Mouse (Mus musculus): ENCODE measurements around the gene Zdhhc24. TPM values are rescaled to one million over a fixed set of nuclear protein-coding genes. Genes with fewer than 3 reads are reported as not detected.

Gene Zdhhc24
- total and polyA plus RNA-seq, 2 experiments from 2014 or later: 5.9 to 8.7 TPM

DNA sequence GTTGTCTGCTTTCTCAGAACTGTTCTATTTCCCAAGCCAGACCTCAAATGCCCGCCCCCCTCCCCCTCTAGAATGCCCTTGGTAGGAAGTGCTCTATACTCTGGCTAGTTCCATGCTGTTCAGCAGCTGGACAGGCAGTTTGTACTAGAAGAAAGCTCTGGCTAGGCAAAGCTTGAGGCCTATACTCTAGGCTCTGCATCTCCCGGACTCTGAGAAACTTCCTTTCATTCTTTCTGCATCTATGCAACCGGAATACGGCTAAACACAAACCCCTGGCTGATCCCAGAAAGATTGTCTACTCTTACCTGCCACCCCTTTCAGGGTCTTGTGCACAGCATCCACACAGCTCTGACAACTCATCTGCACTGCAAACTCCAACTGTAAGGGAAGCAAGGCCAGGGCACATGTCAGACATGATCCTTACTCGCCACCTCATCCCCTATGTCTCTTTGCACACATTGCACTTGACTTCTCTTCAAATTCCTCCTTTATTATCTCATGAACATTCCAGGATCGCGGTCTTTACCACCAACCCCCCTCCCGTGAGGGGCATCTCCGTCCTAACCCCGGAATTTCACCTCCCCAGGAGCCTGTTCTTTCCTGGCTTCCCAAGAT lies 39.8 kb upstream of the Zdhhc24 start:
- H3K9me3 ChIP-seq (replicated peaks; ENCODE audit: control insufficient read depth, low read length): no peaks in the 10 kb centered on the region
- ATAC-seq (ENCODE audit: insufficient read depth, low read depth) (peak; percentile 12; the same call in 1 of the 2 replicates), DNase-seq (ENCODE audit: low spot score) (no peak)

DNA sequence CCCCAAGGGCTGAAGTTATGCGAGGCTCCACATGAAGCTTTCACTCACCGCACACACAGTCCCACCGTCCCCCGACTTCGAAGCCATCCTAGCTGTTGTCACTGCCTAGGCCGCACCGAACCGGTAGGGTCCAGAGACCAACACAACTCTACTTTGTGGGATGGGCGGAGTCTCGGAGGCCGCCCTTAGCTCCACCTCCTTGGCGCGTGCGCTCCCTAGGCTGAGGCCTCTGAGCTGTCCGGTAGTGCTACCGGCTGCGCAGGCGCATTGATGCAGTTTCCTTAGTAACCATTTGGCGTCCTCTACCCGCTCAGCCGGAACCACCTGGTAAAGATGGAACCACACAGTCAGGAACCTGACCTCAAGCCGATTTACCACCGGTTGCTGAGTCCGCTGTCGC lies 39.3 kb upstream of the Zdhhc24 start, which contains the start of the genes Ccs and Ccdc87:
Gene Ccs (minus strand): TSS at position 184 of the 400 bp plus-strand sequence.
Gene Ccdc87 (plus strand): TSS at position 218 of the 400 bp plus-strand sequence.
- Histone ChIP-seq H3K27me3 (ENCODE audit: control insufficient read depth, insufficient read depth, low read length) (0 out of 2 replicates have a peak, but pooled peaks cover 18% of the 10 kb centered on the region), H3K4me2 (ENCODE audit: low read depth, low read length) (peak within 1 kb of the TSS; percentile 94), H3K27ac (ENCODE audit: low read depth) (peak within 1 kb of the TSS; percentile 40), H3K9ac (replicated peaks; ENCODE audit: low read depth, low read length) (peak within 1 kb of the TSS; percentile 69), H3K9me3 (replicated peaks; ENCODE audit: control insufficient read depth, low read length) (no peaks in the 10 kb centered on the region), H3K36me3 (replicated peaks; ENCODE audit: control insufficient read depth, insufficient read depth, low read length) (no peaks in the 10 kb centered on the region), H3K4me1 (ENCODE audit: control insufficient read depth, insufficient read depth) (peaks cover 11% of the 10 kb centered on the region), H3K4me3 (ENCODE audit: low read depth, low read length) (peak within 1 kb of the TSS; percentile 64)
- peak; percentile 99 for ATAC-seq (ENCODE audit: insufficient read depth, low read depth)
- under 1% methylated on average over 25 of the region's 25 CpGs for WGBS
- TF ChIP-seq CTCF (IDR thresholded peaks at IDR 0.05; ENCODE audit: low read depth) (no peak), EP300 (IDR thresholded peaks at IDR 0.05; ENCODE audit: low read depth) (no peak)
- DNase-seq (ENCODE audit: low spot score): peak; percentile 97

More for the DNA sequence above, 39.8 kb upstream of the Zdhhc24 start:
- no peak for TF ChIP-seq EP300 (IDR thresholded peaks at IDR 0.05; ENCODE audit: low read depth)
- Histone ChIP-seq H3K4me1 (ENCODE audit: control insufficient read depth, insufficient read depth) (peaks cover 11% of the 10 kb centered on the region), H3K4me2 (ENCODE audit: low read depth, low read length) (peak overlapping the region; percentile 94), H3K36me3 (replicated peaks; ENCODE audit: control insufficient read depth, insufficient read depth, low read length) (no peaks in the 10 kb centered on the region), H3K4me3 (ENCODE audit: low read depth, low read length) (peak overlapping the region; percentile 64), H3K9ac (replicated peaks; ENCODE audit: low read depth, low read length) (peak overlapping the region; percentile 69), H3K27me3 (ENCODE audit: control insufficient read depth, insufficient read depth, low read length) (0 out of 2 replicates have a peak, but pooled peaks cover 18% of the 10 kb centered on the region), H3K27ac (ENCODE audit: low read depth) (peak overlapping the region; percentile 40)
- WGBS: 23% methylated on average over 10 of the region's 10 CpGs

DNA sequence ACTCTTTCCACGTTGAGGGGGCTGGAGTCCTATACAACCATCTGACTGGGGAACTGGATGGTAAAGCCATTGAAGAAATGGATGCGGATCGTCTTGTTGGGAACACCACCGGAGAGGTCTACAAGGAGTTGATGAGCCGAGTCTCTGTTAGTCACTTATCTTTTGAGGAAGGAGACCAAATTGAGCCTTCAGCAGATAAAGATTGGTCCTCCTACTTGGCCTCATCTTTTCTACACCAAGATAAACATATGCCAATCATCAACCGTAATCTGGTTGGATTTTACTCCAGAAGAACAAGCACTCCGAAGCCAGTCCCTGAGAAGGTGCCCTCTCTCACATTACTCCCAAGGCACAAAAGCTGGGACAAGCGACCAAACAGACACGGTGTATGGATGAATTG lies 37.6 kb upstream of the Zdhhc24 start:
- H3K27ac ChIP-seq (ENCODE audit: low read depth): no peak overlapping the region
- 78% methylated on average over 9 of the region's 9 CpGs for WGBS
- no peak for TF ChIP-seq CTCF (IDR thresholded peaks at IDR 0.05; ENCODE audit: low read depth)
- no peak for TF ChIP-seq EP300 (IDR thresholded peaks at IDR 0.05; ENCODE audit: low read depth)

DNA sequence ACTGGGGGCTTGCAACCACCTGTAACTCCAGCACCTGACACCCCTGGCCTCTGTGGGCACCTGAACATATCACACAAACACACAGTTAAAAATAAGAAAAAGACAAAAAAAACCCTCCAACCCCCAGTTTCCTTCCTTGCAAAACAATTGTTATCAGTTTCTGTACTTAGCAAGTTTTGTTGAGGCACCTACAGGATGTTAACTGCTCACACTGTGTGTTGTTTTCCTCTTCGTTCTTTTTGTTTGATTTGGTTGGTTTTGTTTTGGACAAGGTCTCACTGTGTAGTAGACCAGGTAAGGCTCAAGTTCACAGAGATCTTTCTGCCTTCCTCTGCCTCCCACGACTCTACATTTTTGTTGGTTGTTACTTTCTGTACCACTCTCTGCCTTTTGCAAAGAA lies 35.9 kb upstream of the Zdhhc24 start:
- Histone ChIP-seq H3K27me3 (ENCODE audit: control insufficient read depth, insufficient read depth, low read length) (0 out of 2 replicates have a peak, but pooled peaks cover 18% of the 10 kb centered on the region), H3K27ac (ENCODE audit: low read depth) (no peak overlapping the region), H3K9me3 (replicated peaks; ENCODE audit: control insufficient read depth, low read length) (no peaks in the 10 kb centered on the region), H3K36me3 (replicated peaks; ENCODE audit: control insufficient read depth, insufficient read depth, low read length) (no peaks in the 10 kb centered on the region), H3K4me2 (ENCODE audit: low read depth, low read length) (no peak overlapping the region), H3K4me1 (ENCODE audit: control insufficient read depth, insufficient read depth) (peaks cover 11% of the 10 kb centered on the region), H3K4me3 (ENCODE audit: low read depth, low read length) (no peak overlapping the region), H3K9ac (replicated peaks; ENCODE audit: low read depth, low read length) (no peak overlapping the region)
- TF ChIP-seq EP300 (IDR thresholded peaks at IDR 0.05; ENCODE audit: low read depth) (no peak), CTCF (IDR thresholded peaks at IDR 0.05; ENCODE audit: low read depth) (no peak)
- DNase-seq (ENCODE audit: low spot score): no peak
- 55% methylated on average over 2 of the region's 2 CpGs for WGBS
- ATAC-seq (ENCODE audit: insufficient read depth, low read depth): no peak

More for the DNA sequence above, 37.6 kb upstream of the Zdhhc24 start:
- peaks cover 11% of the 10 kb centered on the region for H3K4me1 ChIP-seq (ENCODE audit: control insufficient read depth, insufficient read depth)
- H3K9ac ChIP-seq (replicated peaks; ENCODE audit: low read depth, low read length): no peak overlapping the region
- H3K9me3 ChIP-seq (replicated peaks; ENCODE audit: control insufficient read depth, low read length): no peaks in the 10 kb centered on the region
- ATAC-seq (ENCODE audit: insufficient read depth, low read depth) (no peak), DNase-seq (ENCODE audit: low spot score) (no peak)
- no peak overlapping the region for H3K4me2 ChIP-seq (ENCODE audit: low read depth, low read length)
- no peaks in the 10 kb centered on the region for H3K36me3 ChIP-seq (replicated peaks; ENCODE audit: control insufficient read depth, insufficient read depth, low read length)
- no peak overlapping the region for H3K4me3 ChIP-seq (ENCODE audit: low read depth, low read length)
- 0 out of 2 replicates have a peak, but pooled peaks cover 18% of the 10 kb centered on the region for H3K27me3 ChIP-seq (ENCODE audit: control insufficient read depth, insufficient read depth, low read length)

DNA sequence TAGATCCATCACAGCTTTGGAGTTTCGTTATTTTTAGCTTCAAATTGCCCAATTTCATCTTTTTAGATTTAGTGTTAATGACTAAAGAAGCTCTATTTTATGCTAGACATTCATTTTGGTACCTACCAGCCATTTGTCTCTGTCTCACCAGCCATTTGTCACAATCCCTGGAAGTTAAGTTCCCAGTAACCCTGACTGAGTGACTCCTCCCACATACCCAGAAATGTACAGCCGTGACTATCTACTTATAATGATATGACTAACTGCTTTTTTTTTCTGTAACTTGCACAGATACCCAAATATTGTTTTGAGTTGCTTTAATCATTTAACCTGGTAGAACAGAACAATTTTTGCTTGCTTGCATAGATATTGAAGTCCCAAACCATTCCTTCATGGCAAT lies 32.6 kb upstream of the Zdhhc24 start:
- Histone ChIP-seq H3K27ac (ENCODE audit: low read depth) (no peak overlapping the region), H3K4me3 (ENCODE audit: low read depth, low read length) (no peak overlapping the region), H3K36me3 (replicated peaks; ENCODE audit: control insufficient read depth, insufficient read depth, low read length) (no peaks in the 10 kb centered on the region), H3K9me3 (replicated peaks; ENCODE audit: control insufficient read depth, low read length) (no peaks in the 10 kb centered on the region), H3K27me3 (ENCODE audit: control insufficient read depth, insufficient read depth, low read length) (0 out of 2 replicates have a peak, but pooled peaks cover 9% of the 10 kb centered on the region), H3K4me2 (ENCODE audit: low read depth, low read length) (no peak overlapping the region), H3K4me1 (ENCODE audit: control insufficient read depth, insufficient read depth) (no peaks in the 10 kb centered on the region), H3K9ac (replicated peaks; ENCODE audit: low read depth, low read length) (no peak overlapping the region)
- DNase-seq (ENCODE audit: low spot score) (no peak), ATAC-seq (ENCODE audit: insufficient read depth, low read depth) (no peak)
- TF ChIP-seq CTCF (IDR thresholded peaks at IDR 0.05; ENCODE audit: low read depth) (no peak), EP300 (IDR thresholded peaks at IDR 0.05; ENCODE audit: low read depth) (no peak)
- WGBS: 50% methylated on average over 2 of the region's 2 CpGs
